Mouse (Mus musculus): Measurements from ENCODE around the gene Tectb.

DNA sequence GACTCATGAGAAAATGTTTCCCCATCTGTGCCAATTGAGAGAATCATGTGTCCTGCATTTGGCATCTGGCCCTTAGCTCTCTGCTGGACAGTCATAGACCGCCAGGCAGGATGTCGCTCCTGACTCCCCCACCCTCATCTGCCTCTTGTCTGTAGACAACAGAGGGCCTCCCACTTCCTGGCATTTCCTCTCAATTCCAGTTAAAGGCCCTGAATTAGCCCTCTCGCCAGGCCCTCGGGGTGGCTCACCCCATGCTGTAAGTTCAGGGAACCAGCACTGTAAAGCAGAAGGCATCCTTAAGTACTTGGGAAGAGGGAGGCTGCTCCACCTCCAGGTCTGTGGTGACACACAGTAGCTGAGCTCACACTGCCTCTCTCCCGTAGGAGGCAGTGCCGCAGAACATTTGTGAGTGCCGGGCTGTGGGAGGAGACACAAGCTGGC lies 64.3 kb downstream of the Tectb start:
- no peak for TF ChIP-seq CTCF (IDR thresholded peaks at IDR 0.05; ENCODE audit: low read depth, low read length)
- no peak for TF ChIP-seq TAL1 (conservative IDR thresholded peaks at IDR 0.05; ENCODE audit: low read depth, low read length)
- TF ChIP-seq GATA1 (IDR thresholded peaks at IDR 0.05; ENCODE audit: borderline replicate concordance, low read length), result no peak
- TF ChIP-seq POLR2AphosphoS5 (IDR thresholded peaks at IDR 0.05; ENCODE audit: insufficient replicate concordance, low read depth, low read length), result no peak
- no peak for TF ChIP-seq GATA2 (IDR thresholded peaks at IDR 0.05; ENCODE audit: borderline replicate concordance, low read depth, low read length)

All from G1E (cell line).